Mouse (Mus musculus) lung, embryonic 16.5 days (tissue): ENCODE data around the gene Tubb4b. TPM values are rescaled to one million over a fixed set of nuclear protein-coding genes. Genes with fewer than 3 reads are reported as not detected.
"Not testable (repeated sequence)": the region's sequence is repeated elsewhere in the genome, so short reads cannot be mapped to it uniquely, and the experiment has no call there.

Experiments
- ATAC-seq: fragments of 200-750 bp; cut with Nextera tagmentation; 2 replicates; pipeline ENCODE4 v1.8.0; 2017; ENCODE audit warnings: low read depth, mild to moderate bottlenecking, moderate library complexity
- H3K27ac ChIP-seq: fragments of 300-500 bp; sonication (generic); 2 replicates; pipeline ENCODE4 v1.5.1; 2014; ENCODE audit warnings: mild to moderate bottlenecking, control low read depth, low read length
- H3K27me3 ChIP-seq: fragments of 300-500 bp; sonication (generic); 2 replicates; pipeline ENCODE4 v1.6.1; 2014; ENCODE audit warnings: low read depth, low read length, mixed read lengths; ENCODE audit not compliant: control insufficient read depth, insufficient read depth
- H3K36me3 ChIP-seq: fragments of 300-500 bp; sonication (generic); 2 replicates; pipeline ENCODE4 v1.6.1; 2014; ENCODE audit warnings: low read length; ENCODE audit not compliant: control insufficient read depth, insufficient read depth
- H3K4me1 ChIP-seq: fragments of 300-500 bp; sonication (generic); replicated peaks from 2 replicates; pipeline ENCODE4 v1.6.1; 2014; ENCODE audit warnings: low read length, mixed read lengths; ENCODE audit not compliant: control insufficient read depth, insufficient read depth
- H3K4me2 ChIP-seq: fragments of 300-500 bp; sonication (generic); 2 replicates; pipeline ENCODE4 v1.6.1; 2014; ENCODE audit warnings: low read depth, low read length, control low read depth
- H3K4me3 ChIP-seq: fragments of 300-500 bp; sonication (generic); 2 replicates; pipeline ENCODE4 v1.5.1; 2014; ENCODE audit warnings: mild to moderate bottlenecking, low read length, control low read depth
- H3K9ac ChIP-seq: fragments of 300-500 bp; sonication (generic); 2 replicates; pipeline ENCODE4 v1.6.1; 2014; ENCODE audit warnings: low read length, control low read depth
- H3K9me3 ChIP-seq: fragments of 300-500 bp; sonication (generic); 2 replicates; pipeline ENCODE4 v1.6.1; 2016; ENCODE audit warnings: low read length; ENCODE audit not compliant: control insufficient read depth
- WGBS: fragments of 180-500 bp; shearing (Covaris S2); extraction: QIAGEN DNeasy Blood & Tissue Kit; methylation state at CpG from one replicate; pipeline ENCODE4 v1.1.7; 2014; 5-methylcytosine and 5-hydroxymethylcytosine counted together
- polyA plus RNA-seq: library from polyadenylated mRNA; unstranded; fragments of >200 nt; fragmentation: Nextera tagmentation; extraction: Ambion mirVana; gene quantifications from 2 replicates; pipeline ENCODE4 v1.2.1, GENCODE M21; 2015

Gene Tubb4b
- polyA plus RNA-seq, 1 experiment from 2014 or later = 677 TPM

- ATAC-seq = no peak
- no peak overlapping the region for H3K27ac ChIP-seq
- H3K4me1 ChIP-seq = peaks cover 32% of the 10 kb centered on the region
- H3K9ac ChIP-seq = no peak overlapping the region
- H3K9me3 ChIP-seq = no peaks in the 10 kb centered on the region
- H3K36me3 ChIP-seq = no peaks in the 10 kb centered on the region
- H3K4me2 ChIP-seq = no peak overlapping the region
- 65% methylated on average over 5 of the region's 5 CpGs for WGBS
- H3K4me3 ChIP-seq = no peak overlapping the region
- peaks cover 5% of the 10 kb centered on the region for H3K27me3 ChIP-seq
Observed at GRCm38 (mm10) chr2:25264286-25264660, 39.8 kb upstream of the Tubb4b start.

- no peak for ATAC-seq
- H3K9me3 ChIP-seq = no peaks in the 10 kb centered on the region
- H3K4me3 ChIP-seq = peak overlapping the region; percentile 89
- H3K4me2 ChIP-seq = peak overlapping the region; percentile 98
- H3K36me3 ChIP-seq = no peaks in the 10 kb centered on the region
- H3K4me1 ChIP-seq = peaks cover 32% of the 10 kb centered on the region
- 22% methylated on average over 12 of the region's 12 CpGs for whole genome bisulfite sequencing
- peak overlapping the region; percentile 77 for H3K9ac ChIP-seq
- H3K27me3 ChIP-seq = peaks cover 5% of the 10 kb centered on the region
- no peak overlapping the region for H3K27ac ChIP-seq
Observed at GRCm38 (mm10) chr2:25263623-25264285, 39.3 kb upstream of the Tubb4b start.

DNA sequence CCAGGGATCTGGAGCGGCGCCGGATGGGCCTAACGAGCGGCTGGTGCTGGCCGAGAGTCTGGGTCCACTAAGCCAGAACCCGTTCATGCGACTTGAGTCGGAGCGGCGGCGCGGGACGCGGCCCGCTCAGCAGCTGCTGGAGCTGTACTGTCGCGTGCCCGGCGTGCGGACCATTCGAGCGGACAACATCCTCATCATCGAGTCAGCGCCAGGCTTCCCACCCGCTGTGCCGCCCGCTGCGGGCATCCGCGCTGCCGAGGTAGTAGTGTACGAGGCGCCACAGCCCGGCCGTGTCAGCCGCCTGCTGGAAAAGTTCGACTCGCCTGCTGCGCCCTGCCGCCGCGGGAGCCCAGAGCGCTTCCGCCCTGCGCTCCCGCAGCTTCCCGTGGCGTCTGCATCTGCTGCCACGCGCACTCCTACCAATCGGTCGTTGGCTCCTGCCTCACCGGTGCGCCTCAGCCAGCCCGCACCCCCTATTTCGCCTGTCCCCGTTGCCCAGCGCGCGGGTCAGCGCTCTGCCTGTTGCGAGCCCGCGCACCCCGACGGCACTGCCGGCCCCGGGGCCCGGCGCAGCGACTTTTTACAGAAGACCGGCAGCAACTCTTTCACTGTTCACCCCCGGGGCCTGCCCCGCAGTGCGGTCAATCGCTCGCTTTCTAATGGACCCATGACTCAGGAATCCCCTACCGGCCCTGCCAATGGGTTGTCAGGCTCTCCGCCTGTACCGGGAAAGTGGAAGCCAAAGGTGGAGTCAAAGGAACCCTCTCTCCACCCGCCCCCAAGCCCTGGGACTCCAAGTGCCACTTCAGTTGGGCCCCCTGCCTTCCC, 38.5 kb upstream of the Tubb4b start:
- WGBS = 1% methylated on average over 66 of the region's 82 CpGs
- Histone ChIP-seq H3K36me3 (no peaks in the 10 kb centered on the region), H3K9ac (peak overlapping the region; percentile 77), H3K9me3 (no peaks in the 10 kb centered on the region), H3K4me3 (peak overlapping the region; percentile 89), H3K27me3 (peaks cover 5% of the 10 kb centered on the region), H3K27ac (peak overlapping the region; percentile 27), H3K4me1 (peaks cover 32% of the 10 kb centered on the region), H3K4me2 (peak overlapping the region; percentile 98)
- peak; percentile 18; the same call in 1 of the 2 replicates for ATAC-seq

- H3K4me3 ChIP-seq = peak within 1 kb of the TSS; percentile 89
- H3K4me1 ChIP-seq = peaks cover 32% of the 10 kb centered on the region
- WGBS = 0% methylated on average over 39 of the region's 39 CpGs
- H3K27ac ChIP-seq = peak within 1 kb of the TSS; percentile 27
- no peaks in the 10 kb centered on the region for H3K9me3 ChIP-seq
- H3K4me2 ChIP-seq = peak within 1 kb of the TSS; percentile 98
- peaks cover 5% of the 10 kb centered on the region for H3K27me3 ChIP-seq
- H3K9ac ChIP-seq = peak within 1 kb of the TSS; percentile 77
- peak; percentile 99 for ATAC-seq
- no peaks in the 10 kb centered on the region for H3K36me3 ChIP-seq
Observed at GRCm38 (mm10) chr2:25262291-25262767, 37.8 kb upstream of the Tubb4b start, which contains the start of gene Tprn. Tprn (plus strand) TSS chr2:25262618.

DNA sequence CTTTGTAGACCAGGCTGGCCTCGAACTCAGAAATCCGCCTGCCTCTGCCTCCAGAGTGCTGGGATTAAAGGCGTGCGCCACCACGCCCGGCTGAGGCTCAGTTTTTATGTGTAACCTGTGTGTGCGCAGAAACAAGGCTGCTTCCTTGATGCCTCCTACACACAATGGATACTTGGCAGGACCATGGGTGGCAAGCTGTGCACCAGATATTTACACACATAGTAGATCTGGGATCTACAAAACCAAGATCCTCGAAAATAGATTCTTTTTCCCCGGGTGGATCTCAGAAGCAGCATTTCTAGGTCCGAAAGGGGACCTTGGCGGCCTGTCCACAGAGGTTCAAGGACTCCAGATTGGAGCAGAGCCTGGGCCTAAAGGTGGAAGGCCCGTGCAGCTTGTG, 37.4 kb upstream of the Tubb4b start:
- Histone ChIP-seq H3K9me3 (no peaks in the 10 kb centered on the region), H3K27me3 (peaks cover 5% of the 10 kb centered on the region), H3K36me3 (no peaks in the 10 kb centered on the region), H3K4me3 (peak overlapping the region; percentile 89), H3K4me1 (peaks cover 32% of the 10 kb centered on the region), H3K9ac (peak overlapping the region; percentile 67), H3K27ac (no peak overlapping the region), H3K4me2 (peak overlapping the region; percentile 98)
- WGBS = 40% methylated on average over 11 of the region's 12 CpGs
- ATAC-seq = no peak; the same call in none of the 2 replicates

DNA sequence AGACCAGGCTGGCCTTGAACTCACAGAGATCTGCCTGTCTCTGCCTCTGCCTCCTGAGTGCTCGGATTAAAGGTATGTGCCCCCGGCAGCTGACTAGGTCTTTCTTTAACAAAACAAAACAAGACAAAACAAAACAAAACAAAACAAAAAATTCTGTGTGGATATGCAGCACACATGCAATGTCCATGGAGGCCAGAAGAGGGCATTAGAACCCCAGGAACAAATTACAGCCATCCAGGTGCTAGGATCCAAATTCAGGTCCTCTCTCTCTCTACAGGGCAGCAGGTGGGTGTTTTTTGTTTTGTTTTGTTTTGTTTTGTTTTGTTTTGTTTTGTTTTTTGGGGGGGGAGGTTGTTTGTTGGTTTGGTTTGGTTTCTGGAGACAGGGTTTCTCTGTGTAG, 34.4 kb upstream of the Tubb4b start:
- H3K4me1 ChIP-seq = peaks cover 23% of the 10 kb centered on the region
- no peak for ATAC-seq
- no peaks in the 10 kb centered on the region for H3K9me3 ChIP-seq
- H3K27ac ChIP-seq = no peak overlapping the region
- no peak overlapping the region for H3K4me2 ChIP-seq
- no peaks in the 10 kb centered on the region for H3K36me3 ChIP-seq
- no peak overlapping the region for H3K4me3 ChIP-seq
- H3K9ac ChIP-seq = no peak overlapping the region
- 45% methylated on average over 2 of the region's 2 CpGs for WGBS
- H3K27me3 ChIP-seq = peaks cover 3% of the 10 kb centered on the region

DNA sequence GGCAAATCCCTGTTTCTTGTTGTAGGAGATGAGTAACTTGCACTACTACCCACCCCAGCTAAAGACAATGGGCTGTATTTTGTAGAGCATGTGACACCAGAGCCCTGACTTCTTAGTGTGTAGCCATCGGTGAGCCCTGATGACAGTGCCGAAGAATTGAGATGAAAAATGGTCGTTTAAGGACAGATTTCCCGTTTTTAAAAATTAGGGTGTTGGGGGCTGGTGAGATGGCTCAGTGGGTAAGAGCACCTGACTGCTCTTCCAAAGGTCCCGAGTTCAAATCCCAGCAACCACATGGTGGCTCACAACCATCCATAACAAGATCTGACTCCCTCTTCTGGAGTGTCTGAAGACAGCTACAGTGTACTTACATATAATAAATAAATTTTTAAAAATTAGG, 32.7 kb upstream of the Tubb4b start:
- not testable (repeated sequence) for H3K4me2 ChIP-seq, ATAC-seq, H3K9me3 ChIP-seq, H3K27me3 ChIP-seq, H3K4me3 ChIP-seq, H3K27ac ChIP-seq, H3K9ac ChIP-seq, H3K36me3 ChIP-seq
- 75% methylated on average over 5 of the region's 5 CpGs for WGBS
- peaks cover 15% of the 10 kb centered on the region for H3K4me1 ChIP-seq

DNA sequence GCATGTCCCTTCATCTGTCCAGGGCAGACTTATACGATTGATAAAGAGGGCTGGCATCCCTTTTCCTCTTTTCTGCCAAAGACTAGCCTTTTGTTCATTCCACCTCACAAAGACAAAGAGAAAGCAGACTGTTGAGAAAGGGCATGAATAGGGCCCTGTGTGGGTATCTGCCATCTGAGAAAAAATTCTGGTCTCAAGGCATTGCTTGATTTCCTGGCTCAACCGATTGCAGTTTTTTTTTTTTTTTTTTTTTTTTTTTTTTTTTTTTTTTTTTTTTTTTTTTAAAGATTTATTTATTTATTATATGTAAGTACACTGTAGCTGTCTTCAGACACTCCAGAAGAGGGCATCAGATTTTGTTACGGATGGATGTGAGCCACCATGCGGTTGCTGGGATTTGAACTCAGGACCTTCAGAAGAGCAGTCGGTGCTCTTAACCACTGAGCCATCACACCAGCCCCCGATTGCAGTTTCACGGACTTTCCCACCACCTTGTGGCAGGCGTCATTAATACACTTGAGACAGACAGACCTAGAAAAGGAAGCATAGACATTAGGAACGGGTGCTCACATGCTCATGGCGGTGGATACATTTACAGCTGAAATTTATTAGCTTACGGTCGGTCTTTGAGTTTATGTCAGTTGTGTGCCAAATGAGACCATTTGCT, 32.1 kb upstream of the Tubb4b start:
- H3K27me3 ChIP-seq, H3K9me3 ChIP-seq, ATAC-seq, H3K36me3 ChIP-seq, H3K27ac ChIP-seq: not testable (repeated sequence)
- H3K4me1 ChIP-seq = peaks cover 12% of the 10 kb centered on the region
- H3K4me3 ChIP-seq = peak overlapping the region; percentile 96
- peak overlapping the region; percentile 97 for H3K4me2 ChIP-seq
- 49% methylated on average over 11 of the region's 12 CpGs for WGBS
- peak overlapping the region; percentile 21; the same call in 1 of the 2 replicates for H3K9ac ChIP-seq

- WGBS = under 1% methylated on average over 38 of the region's 39 CpGs
- H3K9ac ChIP-seq = peak within 1 kb of the TSS; percentile 86
- ATAC-seq = peak; percentile 87
Observed at GRCm38 (mm10) chr2:25255284-25255779, 30.8 kb upstream of the Tubb4b start, which contains the start of gene Tmem203. Tmem203 (plus strand) TSS chr2:25255439.

More at GRCm38 (mm10) chr2:25255284-25255779, 30.8 kb upstream of the Tubb4b start, which contains the start of gene Tmem203:
- Histone ChIP-seq H3K36me3 (peaks cover 9% of the 10 kb centered on the region), H3K27ac (peak within 1 kb of the TSS; percentile 51), H3K9me3 (no peaks in the 10 kb centered on the region), H3K4me1 (peaks cover 12% of the 10 kb centered on the region), H3K4me3 (peak within 1 kb of the TSS; percentile 96), H3K27me3 (no peaks in the 10 kb centered on the region), H3K4me2 (peak within 1 kb of the TSS; percentile 97)
